ENCODE assay signal across 9 mouse cellular contexts in the genomic region with DNA sequence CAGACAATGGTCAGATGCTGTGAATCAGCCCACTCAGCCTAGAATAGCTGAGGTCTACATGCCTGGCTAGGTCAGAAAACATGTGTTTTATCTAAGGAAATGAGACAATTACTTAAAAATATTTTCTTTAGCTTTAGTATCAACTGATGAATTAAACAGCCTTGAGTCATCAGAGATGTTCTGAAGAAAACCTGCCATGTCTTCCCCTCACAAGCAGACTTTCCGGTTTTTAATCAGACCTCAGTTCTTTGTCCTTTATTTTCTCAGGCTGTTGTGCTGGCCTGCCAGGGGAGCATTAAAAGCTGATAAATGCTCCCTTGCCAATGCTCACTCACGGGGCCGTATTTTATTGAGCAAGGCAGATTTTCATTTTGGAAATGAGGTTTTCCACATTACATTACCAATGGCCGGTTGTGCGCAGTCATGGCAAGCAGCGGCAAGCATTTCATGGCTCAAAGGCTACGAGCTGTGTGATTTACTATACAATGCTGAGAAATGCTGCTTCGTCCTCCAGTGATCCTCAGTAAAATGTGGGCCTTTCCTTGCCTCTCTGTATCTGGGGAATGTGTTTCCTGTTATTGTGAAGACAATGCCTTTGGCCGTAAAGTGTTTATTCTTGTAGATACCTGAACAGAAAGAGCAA.
DNase-seq lines count a peak whose midpoint lies in the region; ATAC-seq lines count a peak whose summit lies in the region.
"Had no signal": no experiment of that assay in that cellular context is flagged by ENCODE, and none has a peak within 500 bp of the region (broad histone marks: within the 10 kb centered on the region; RNA-seq: fewer than 3 reads in every experiment).

No protein-coding gene starts in this region.

- WGBS in embryonic facial prominence, embryonic 10.5 days, result 71% methylated on average over 9 of the region's 9 CpGs
- WGBS in hindbrain, embryonic 12.5 days, result 46% methylated on average over 9 of the region's 9 CpGs
- WGBS in midbrain, embryonic 15.5 days, result 36% methylated on average over 9 of the region's 9 CpGs

- H3K9me3 ChIP-seq in embryonic facial prominence, embryonic 10.5 days, result no peaks in the 10 kb centered on the region
- H3K9me3 ChIP-seq in hindbrain, embryonic 12.5 days (replicated peaks), result no peaks in the 10 kb centered on the region
- no peaks in the 10 kb centered on the region for H3K9me3 ChIP-seq in midbrain, embryonic 15.5 days
- H3K9me3 ChIP-seq: megakaryocyte, embryonic 14.5 days had no signal

- no peaks in the 10 kb centered on the region for H3K27me3 ChIP-seq in embryonic facial prominence, embryonic 10.5 days (replicated peaks; ENCODE audit: low read depth, poor library complexity, severe bottlenecking)
- H3K27me3 ChIP-seq in hindbrain, embryonic 12.5 days, result no peaks in the 10 kb centered on the region
- no peaks in the 10 kb centered on the region for H3K27me3 ChIP-seq in midbrain, embryonic 15.5 days (replicated peaks)

- peak overlapping the region; percentile 54; the same call in 1 of the 2 replicates for H3K27ac ChIP-seq in embryonic facial prominence, embryonic 10.5 days (replicated peaks)
- peak overlapping the region; percentile 76 for H3K27ac ChIP-seq in hindbrain, embryonic 12.5 days
- peak overlapping the region; percentile 34 for H3K27ac ChIP-seq in midbrain, embryonic 15.5 days

- no peak overlapping the region for H3K4me3 ChIP-seq in embryonic facial prominence, embryonic 10.5 days
- H3K4me3 ChIP-seq in hindbrain, embryonic 12.5 days, result no peak overlapping the region
- H3K4me3 ChIP-seq in midbrain, embryonic 15.5 days, result no peak overlapping the region
- H3K4me3 ChIP-seq: megakaryocyte, embryonic 14.5 days had no signal

- H3K36me3 ChIP-seq in embryonic facial prominence, embryonic 10.5 days (replicated peaks), result no peaks in the 10 kb centered on the region
- no peaks in the 10 kb centered on the region for H3K36me3 ChIP-seq in hindbrain, embryonic 12.5 days
- no peaks in the 10 kb centered on the region for H3K36me3 ChIP-seq in midbrain, embryonic 15.5 days (replicated peaks)

- peak; percentile 43; the same call in 1 of the 2 replicates for ATAC-seq in hindbrain, embryonic 12.5 days (ENCODE audit: low FRiP score)
- ATAC-seq in midbrain, embryonic 15.5 days (replicated peaks), result no peak

- no peak overlapping the region for H3K4me2 ChIP-seq in hindbrain, embryonic 12.5 days (replicated peaks)
- H3K4me2 ChIP-seq in midbrain, embryonic 15.5 days, result no peak overlapping the region

- peaks cover 43% of the 10 kb centered on the region for H3K4me1 ChIP-seq in embryonic facial prominence, embryonic 10.5 days
- peaks cover 10% of the 10 kb centered on the region; the same call in 1 of the 2 replicates for H3K4me1 ChIP-seq in hindbrain, embryonic 12.5 days
- H3K4me1 ChIP-seq in midbrain, embryonic 15.5 days, result peaks cover 8% of the 10 kb centered on the region

- DNase-seq in kidney, adult 9 months, result peak; percentile 25
- no peak for DNase-seq in kidney, postnatal 25 days
- DNase-seq in embryonic facial prominence, embryonic 10.5 days (ENCODE audit: low spot score), result no peak
- no peak for DNase-seq in testis, postnatal 10 days (ENCODE audit: low spot score)
- DNase-seq in thymus, adult 18-20 months, result no peak
- DNase-seq in testis, postnatal 14 days (ENCODE audit: low spot score), result no peak

- no peak overlapping the region for H3K9ac ChIP-seq in hindbrain, embryonic 12.5 days
- no peak overlapping the region for H3K9ac ChIP-seq in midbrain, embryonic 15.5 days
